Mouse (Mus musculus): Measurements from ENCODE around the gene Pdhb. TPM values are rescaled to one million over a fixed set of nuclear protein-coding genes. Genes with fewer than 3 reads are reported as not detected.
A peak's percentile ranks its signal among the peaks of the same experiment; 100 is the strongest.
"Not testable (repeated sequence)": the region's sequence is repeated elsewhere in the genome, so short reads cannot be mapped to it uniquely, and the experiment has no call there.

Pdhb gene
- total and polyA plus RNA-seq, 2 experiments: 62.8 to 177 TPM

- Histone ChIP-seq H3K4me3 (ENCODE audit: insufficient read depth, low read depth, low read length) (no peak overlapping the region), H3K27ac (replicated peaks; ENCODE audit: insufficient read depth, low read depth, low read length) (no peak overlapping the region), H3K36me3 (ENCODE audit: control insufficient read depth, insufficient read depth, low read length) (no peaks in the 10 kb centered on the region), H3K9ac (ENCODE audit: low read depth, low read length) (no peak overlapping the region), H3K4me1 (ENCODE audit: control insufficient read depth, insufficient read depth, low read length) (peaks cover 2% of the 10 kb centered on the region; the same call in 1 of the 2 replicates), H3K79me2 (ENCODE audit: control insufficient read depth, insufficient read depth, low read length) (no peaks in the 10 kb centered on the region), H3K27me3 (ENCODE audit: control insufficient read depth, insufficient read depth, low read length) (no peaks in the 10 kb centered on the region)
- peak; percentile 54 for DNase-seq (ENCODE audit: extremely low read depth, low read depth, low spot score)
- WGBS: 77% methylated on average over 6 of the region's 6 CpGs
- TF ChIP-seq POLR2A (IDR thresholded peaks at IDR 0.05; ENCODE audit: extremely low read depth, insufficient read depth, low read length) (no peak), CTCF (IDR thresholded peaks at IDR 0.05; ENCODE audit: low read depth, low read length) (no peak)
Measured at GRCm38 (mm10) chr14:8186278-8187045, 13.6 kb upstream of the Pdhb start.

DNA sequence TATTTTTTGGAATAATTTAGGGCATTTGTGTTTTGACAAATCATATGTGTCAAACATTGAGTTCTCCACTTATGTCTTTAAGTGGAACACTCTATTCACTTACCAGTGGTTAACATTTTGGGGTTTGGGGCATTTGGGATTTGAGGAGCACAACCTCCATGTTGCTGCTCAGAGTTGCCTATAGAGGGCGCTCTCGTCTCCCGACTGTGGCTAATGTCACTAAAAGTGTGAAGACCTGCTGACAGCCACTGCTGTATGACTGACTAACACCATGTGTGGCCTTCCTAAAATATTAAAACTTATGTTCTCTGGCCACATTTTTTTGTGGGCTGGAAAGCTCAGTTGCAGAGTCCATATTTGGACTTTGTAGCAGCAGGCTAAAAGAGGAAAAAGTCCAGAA, 10.5 kb upstream of the Pdhb start:
- 70% methylated on average over 3 of the region's 3 CpGs for WGBS
- peak; percentile 49 for DNase-seq (ENCODE audit: extremely low read depth, low read depth, low spot score)
- TF ChIP-seq POLR2A (IDR thresholded peaks at IDR 0.05; ENCODE audit: extremely low read depth, insufficient read depth, low read length) (no peak), CTCF (IDR thresholded peaks at IDR 0.05; ENCODE audit: low read depth, low read length) (peak; percentile 60; the same call in 1 of the 2 replicates)

DNA sequence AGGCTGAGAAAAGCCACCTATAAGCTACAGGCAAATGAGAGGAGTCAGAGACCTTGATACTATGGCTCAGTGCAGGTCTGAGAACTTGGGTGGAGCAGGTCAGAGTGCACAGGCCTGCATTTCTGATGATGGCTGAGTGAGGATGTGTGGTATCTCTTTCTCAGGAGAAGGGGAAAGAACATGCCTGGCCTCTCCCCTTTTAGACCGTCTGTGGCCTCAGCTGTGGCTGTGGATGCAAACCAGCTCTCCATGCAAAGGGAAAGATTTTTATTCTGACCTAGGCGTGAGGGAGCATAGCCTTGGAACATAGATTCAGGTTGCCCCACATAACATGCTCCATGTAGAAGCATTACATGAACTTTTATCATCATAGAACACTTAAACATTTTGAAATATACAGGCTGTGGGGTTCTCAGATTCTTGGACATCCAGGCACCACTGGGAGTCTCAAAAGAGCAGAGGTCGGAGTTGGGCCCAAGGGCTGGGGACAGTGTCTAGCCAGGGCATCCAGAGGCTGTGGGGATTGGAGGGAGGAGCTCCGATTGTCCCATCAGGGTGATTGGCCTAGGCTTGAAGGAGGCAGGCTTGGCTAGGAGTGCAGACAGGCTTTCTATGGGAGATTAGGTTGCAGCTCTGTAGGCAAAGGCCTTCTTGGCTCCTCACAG, 7.7 kb upstream of the Pdhb start:
- no peaks in the 10 kb centered on the region for H3K36me3 ChIP-seq (ENCODE audit: control insufficient read depth, insufficient read depth, low read length)
- DNase-seq (ENCODE audit: extremely low read depth, low read depth, low spot score): no peak
- TF ChIP-seq POLR2A (IDR thresholded peaks at IDR 0.05; ENCODE audit: extremely low read depth, insufficient read depth, low read length): no peak
- TF ChIP-seq CTCF (IDR thresholded peaks at IDR 0.05; ENCODE audit: low read depth, low read length): no peak
- no peak overlapping the region for H3K27ac ChIP-seq (replicated peaks; ENCODE audit: insufficient read depth, low read depth, low read length)
- H3K4me1 ChIP-seq (ENCODE audit: control insufficient read depth, insufficient read depth, low read length): no peaks in the 10 kb centered on the region
- no peaks in the 10 kb centered on the region for H3K79me2 ChIP-seq (ENCODE audit: control insufficient read depth, insufficient read depth, low read length)
- no peaks in the 10 kb centered on the region for H3K27me3 ChIP-seq (ENCODE audit: control insufficient read depth, insufficient read depth, low read length)
- H3K9ac ChIP-seq (ENCODE audit: low read depth, low read length): no peak overlapping the region
- H3K4me3 ChIP-seq (ENCODE audit: insufficient read depth, low read depth, low read length): no peak overlapping the region
- 84% methylated on average over 4 of the region's 4 CpGs for WGBS

More for the DNA sequence above, 10.5 kb upstream of the Pdhb start:
- Histone ChIP-seq H3K4me3 (ENCODE audit: insufficient read depth, low read depth, low read length) (no peak overlapping the region), H3K36me3 (ENCODE audit: control insufficient read depth, insufficient read depth, low read length) (no peaks in the 10 kb centered on the region), H3K4me1 (ENCODE audit: control insufficient read depth, insufficient read depth, low read length) (peaks cover 2% of the 10 kb centered on the region; the same call in 1 of the 2 replicates), H3K9ac (ENCODE audit: low read depth, low read length) (no peak overlapping the region), H3K79me2 (ENCODE audit: control insufficient read depth, insufficient read depth, low read length) (no peaks in the 10 kb centered on the region), H3K27me3 (ENCODE audit: control insufficient read depth, insufficient read depth, low read length) (no peaks in the 10 kb centered on the region), H3K27ac (replicated peaks; ENCODE audit: insufficient read depth, low read depth, low read length) (no peak overlapping the region)

- Histone ChIP-seq H3K79me2 (ENCODE audit: control insufficient read depth, insufficient read depth, low read length) (peaks cover 8% of the 10 kb centered on the region; the same call in 1 of the 2 replicates), H3K27me3 (ENCODE audit: control insufficient read depth, insufficient read depth, low read length) (no peaks in the 10 kb centered on the region), H3K4me3 (ENCODE audit: insufficient read depth, low read depth, low read length) (no peak overlapping the region), H3K4me1 (ENCODE audit: control insufficient read depth, insufficient read depth, low read length) (peaks cover 9% of the 10 kb centered on the region; the same call in 1 of the 2 replicates), H3K27ac (replicated peaks; ENCODE audit: insufficient read depth, low read depth, low read length) (peak overlapping the region; percentile 28), H3K36me3 (ENCODE audit: control insufficient read depth, insufficient read depth, low read length) (0 out of 2 replicates have a peak, but pooled peaks cover 2% of the 10 kb centered on the region), H3K9ac (ENCODE audit: low read depth, low read length) (no peak overlapping the region)
- whole genome bisulfite sequencing: 25% methylated on average over 5 of the region's 5 CpGs
- TF ChIP-seq CTCF (IDR thresholded peaks at IDR 0.05; ENCODE audit: low read depth, low read length) (no peak), POLR2A (IDR thresholded peaks at IDR 0.05; ENCODE audit: extremely low read depth, insufficient read depth, low read length) (no peak)
- DNase-seq (ENCODE audit: extremely low read depth, low read depth, low spot score): peak; percentile 83
Measured at GRCm38 (mm10) chr14:8176251-8176650, 3.4 kb upstream of the Pdhb start.

GRCm38 (mm10) chr14:8174634-8175033, 1.8 kb upstream of the Pdhb start:
- Histone ChIP-seq H3K27me3 (ENCODE audit: control insufficient read depth, insufficient read depth, low read length) (no peaks in the 10 kb centered on the region), H3K79me2 (ENCODE audit: control insufficient read depth, insufficient read depth, low read length) (peaks cover 8% of the 10 kb centered on the region; the same call in 1 of the 2 replicates), H3K4me3 (ENCODE audit: insufficient read depth, low read depth, low read length) (no peak overlapping the region), H3K27ac (replicated peaks; ENCODE audit: insufficient read depth, low read depth, low read length) (peak overlapping the region; percentile 67), H3K9ac (ENCODE audit: low read depth, low read length) (no peak overlapping the region), H3K4me1 (ENCODE audit: control insufficient read depth, insufficient read depth, low read length) (peaks cover 9% of the 10 kb centered on the region; the same call in 1 of the 2 replicates), H3K36me3 (ENCODE audit: control insufficient read depth, insufficient read depth, low read length) (peaks cover 16% of the 10 kb centered on the region; the same call in 1 of the 2 replicates)
- TF ChIP-seq POLR2A (IDR thresholded peaks at IDR 0.05; ENCODE audit: extremely low read depth, insufficient read depth, low read length): no peak
- TF ChIP-seq CTCF (IDR thresholded peaks at IDR 0.05; ENCODE audit: low read depth, low read length): no peak
- WGBS: 11% methylated on average over 5 of the region's 5 CpGs
- peak; percentile 83 for DNase-seq (ENCODE audit: extremely low read depth, low read depth, low spot score)

- Histone ChIP-seq H3K9ac (ENCODE audit: low read depth, low read length) (peak overlapping the region; percentile 1), H3K4me3 (ENCODE audit: insufficient read depth, low read depth, low read length) (peak overlapping the region; percentile 22; the same call in 1 of the 2 replicates), H3K27ac (replicated peaks; ENCODE audit: insufficient read depth, low read depth, low read length) (peak overlapping the region; percentile 81), H3K36me3 (ENCODE audit: control insufficient read depth, insufficient read depth, low read length) (peaks cover 22% of the 10 kb centered on the region; the same call in 1 of the 2 replicates)
- WGBS: 7% methylated on average over 5 of the region's 7 CpGs
- DNase-seq (ENCODE audit: extremely low read depth, low read depth, low spot score); H3K79me2 ChIP-seq (ENCODE audit: control insufficient read depth, insufficient read depth, low read length); H3K4me1 ChIP-seq (ENCODE audit: control insufficient read depth, insufficient read depth, low read length); H3K27me3 ChIP-seq (ENCODE audit: control insufficient read depth, insufficient read depth, low read length): not testable (repeated sequence)
Measured at GRCm38 (mm10) chr14:8173542-8174250, 871 bp upstream of the Pdhb start.
